Mouse (Mus musculus) kidney, postnatal 0 days (tissue): ENCODE results near the gene Dmtf1. TPM values are rescaled to one million over a fixed set of nuclear protein-coding genes. Genes with fewer than 3 reads are reported as not detected.

Experiments used
- ATAC-seq: fragments of 200-750 bp; cut with Nextera tagmentation; replicated peaks from 2 replicates; pipeline ENCODE4 v1.8.0; 2017; ENCODE audit warnings: low read depth, moderate number of reproducible peaks, moderate TSS enrichment, moderate library complexity; ENCODE audit not compliant: low FRiP score
- DNase-seq: peaks from one replicate; pipeline ENCODE4 v3.0.0-alpha.2; 2016; ENCODE audit warnings: low spot score
- H3K27ac ChIP-seq: fragments of 300-500 bp; sonication (generic); 2 replicates; pipeline ENCODE4 v1.5.1; 2014; ENCODE audit warnings: mild to moderate bottlenecking
- H3K27me3 ChIP-seq: fragments of 300-500 bp; sonication (generic); 2 replicates; pipeline ENCODE4 v1.6.1; 2014; ENCODE audit warnings: low read length, mixed read lengths; ENCODE audit not compliant: insufficient read depth
- H3K36me3 ChIP-seq: fragments of 300-500 bp; sonication (generic); 2 replicates; pipeline ENCODE4 v1.6.1; 2014; ENCODE audit warnings: low read length, mixed read lengths; ENCODE audit not compliant: insufficient read depth
- H3K4me1 ChIP-seq: fragments of 300-500 bp; sonication (generic); replicated peaks from 2 replicates; pipeline ENCODE4 v1.6.1; 2014; ENCODE audit warnings: antibody characterized with exemption, low read length, mixed read lengths; ENCODE audit not compliant: insufficient read depth
- H3K4me2 ChIP-seq: fragments of 300-500 bp; sonication (generic); 2 replicates; pipeline ENCODE4 v1.6.1; 2014; ENCODE audit warnings: mild to moderate bottlenecking, low read length, moderate library complexity, mixed read lengths
- H3K4me3 ChIP-seq: fragments of 300-500 bp; sonication (generic); replicated peaks from 2 replicates; pipeline ENCODE4 v1.5.1; 2014; ENCODE audit warnings: low read depth, low read length
- H3K9ac ChIP-seq: fragments of 300-500 bp; sonication (generic); 2 replicates; pipeline ENCODE4 v1.6.1; 2014; ENCODE audit warnings: low read depth, low read length
- H3K9me3 ChIP-seq: fragments of 300-500 bp; sonication (generic); replicated peaks from 2 replicates; pipeline ENCODE4 v1.6.1; 2016; ENCODE audit warnings: low read length, inconsistent platforms, mixed read lengths
- CTCF ChIP-seq: IDR thresholded peaks from 2 replicates; pipeline ENCODE4 v1.5.1; 2016; ENCODE audit warnings: antibody characterized with exemption, low read depth, mild to moderate bottlenecking, moderate library complexity
- WGBS: fragments of 180-500 bp; shearing (Covaris S2); extraction: QIAGEN DNeasy Blood & Tissue Kit; methylation state at CpG from one replicate; pipeline ENCODE4 v1.1.7; 2014; 5-methylcytosine and 5-hydroxymethylcytosine counted together
- polyA plus RNA-seq: library from polyadenylated mRNA; unstranded; fragments of >200 nt; fragmentation: Nextera tagmentation; extraction: Ambion mirVana; gene quantifications from 2 replicates; pipeline ENCODE4 v1.2.1, GENCODE M21; 2015

Gene Dmtf1
- polyA plus RNA-seq, 1 experiment from 2014 or later = 25.1 TPM

DNA sequence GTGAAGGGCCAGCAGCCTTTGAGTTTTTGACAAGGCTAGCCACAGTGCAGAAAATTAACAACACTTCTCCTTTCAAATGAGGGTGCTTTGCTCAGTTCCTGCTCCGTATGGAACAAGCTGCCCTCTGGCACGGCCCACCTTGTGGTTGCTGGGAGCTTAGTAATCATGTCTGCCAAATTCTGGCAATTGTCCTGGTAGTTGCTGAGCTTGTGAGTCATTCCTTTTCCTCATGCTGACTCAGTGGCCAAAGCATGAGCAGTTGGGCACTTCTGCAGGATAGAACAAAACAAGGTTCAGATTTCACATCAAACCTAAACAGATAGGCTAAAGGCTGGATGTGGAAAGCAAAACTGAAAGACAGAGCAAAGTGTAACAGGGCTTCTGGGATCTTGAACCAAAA is 92.7 kb downstream of the Dmtf1 start:
- DNase-seq (no peak), ATAC-seq (no peak)
- no peak overlapping the region for H3K9ac ChIP-seq
- no peak overlapping the region for H3K4me3 ChIP-seq
- no peaks in the 10 kb centered on the region for H3K4me1 ChIP-seq
- H3K36me3 ChIP-seq = no peaks in the 10 kb centered on the region
- no peak overlapping the region for H3K27ac ChIP-seq
- TF ChIP-seq CTCF = no peak
- 54% methylated on average over 2 of the region's 2 CpGs for WGBS
- no peak overlapping the region for H3K4me2 ChIP-seq
- no peaks in the 10 kb centered on the region for H3K27me3 ChIP-seq
- no peaks in the 10 kb centered on the region for H3K9me3 ChIP-seq

Other genes with a start within 250 kb of the Dmtf1 start
- gene Crot, start 164.5 kb downstream of the Dmtf1 start, polyA plus RNA-seq = 70.0 and 72.9 TPM in 2 replicates
- 47.5 and 50.4 TPM in 2 replicates for gene Tmem243, start 61.1 kb downstream of the Dmtf1 start, polyA plus RNA-seq
- gene 9330182L06Rik, start 104.3 kb upstream of the Dmtf1 start, polyA plus RNA-seq = 0.86 and 0.87 TPM in 2 replicates